Mouse (Mus musculus) CH12.LX (cell line): ENCODE data around the gene Sema6c. TPM values are rescaled to one million over a fixed set of nuclear protein-coding genes. Genes with fewer than 3 reads are reported as not detected.

ENCODE experiments used
- DNase-seq: peaks from one replicate; pipeline ENCODE4 v3.0.0-alpha.2; 2013; ENCODE audit errors: extremely low read depth
- H3K27ac ChIP-seq: 2 replicates; pipeline ENCODE4 v1.5.1; 2012; ENCODE audit warnings: low read depth, mild to moderate bottlenecking, control low read depth, moderate library complexity; ENCODE audit not compliant: insufficient read depth
- H3K27me3 ChIP-seq: replicated peaks from 2 replicates; pipeline ENCODE3; 2012; ENCODE audit warnings: inconsistent platforms
- H3K36me3 ChIP-seq, 2 experiments: replicated peaks in 1 of 2; 2 replicates each; pipeline versions ENCODE3 to v1.6.1; 2012; ENCODE audit warnings: inconsistent platforms in 1 of 2, low read length in 1 of 2, mild to moderate bottlenecking in 1 of 2, mixed read lengths in 1 of 2, moderate library complexity in 1 of 2; ENCODE audit not compliant: control insufficient read depth in 1 of 2, insufficient read depth in 1 of 2
- H3K4me1 ChIP-seq, 2 experiments: 2 replicates each; pipeline ENCODE4 v1.6.1; 2012; ENCODE audit warnings: inconsistent platforms in 1 of 2, moderate library complexity in 1 of 2; ENCODE audit not compliant: insufficient read depth in 2 of 2, control insufficient read depth in 1 of 2
- H3K4me2 ChIP-seq: 2 replicates; pipeline ENCODE4 v1.6.1; 2012; ENCODE audit warnings: low read depth, mild to moderate bottlenecking, control low read depth; ENCODE audit not compliant: poor library complexity, insufficient read depth, severe bottlenecking
- H3K4me3 ChIP-seq, 3 experiments: fragments of 150-350 bp in 1 of 3; sonication (generic) in 1 of 3; replicated peaks in 1 of 3; 2 replicates each; pipeline versions ENCODE3 to v1.5.1; 2011 to 2012; ENCODE audit warnings: low read depth in 2 of 3, low read length in 2 of 3, mild to moderate bottlenecking in 2 of 3, moderate library complexity in 2 of 3, control low read depth in 1 of 3, improper control_type of control experiment in 1 of 3, inconsistent platforms in 1 of 3, mixed read lengths in 1 of 3; ENCODE audit not compliant: poor library complexity in 1 of 3
- H3K79me2 ChIP-seq: replicated peaks from 2 replicates; pipeline ENCODE4 v1.6.1; 2012; ENCODE audit warnings: mild to moderate bottlenecking, moderate library complexity; ENCODE audit not compliant: control insufficient read depth, poor library complexity, insufficient read depth, severe bottlenecking; ENCODE audit errors: extremely low read depth
- H3K9ac ChIP-seq: 2 replicates; pipeline ENCODE4 v1.6.1; 2012; ENCODE audit warnings: low read depth, mild to moderate bottlenecking, control low read depth, moderate library complexity; ENCODE audit not compliant: insufficient read depth
- H3K9me3 ChIP-seq: replicated peaks from 2 replicates; pipeline ENCODE3; 2012; ENCODE audit warnings: low read length, inconsistent platforms, mixed read lengths
- CHD1 ChIP-seq: IDR thresholded peaks from 2 replicates; pipeline ENCODE4 v1.6.1; 2012; ENCODE audit warnings: low read depth, low read length, improper control_type of control experiment, inconsistent platforms
- E2F4 ChIP-seq: IDR thresholded peaks from 2 replicates; pipeline ENCODE4 v1.6.1; 2011; ENCODE audit warnings: low read depth, low read length, improper control_type of control experiment; ENCODE audit not compliant: insufficient replicate concordance
- EP300 ChIP-seq: IDR thresholded peaks from 2 replicates; pipeline ENCODE4 v1.6.1; 2011; ENCODE audit warnings: low read length, improper control_type of control experiment
- ETS1 ChIP-seq: conservative IDR thresholded peaks from 2 replicates; pipeline ENCODE4 v1.6.1; 2012; ENCODE audit warnings: low read depth, mild to moderate bottlenecking, inconsistent platforms, low read length, improper control_type of control experiment, moderate library complexity
- GABPA ChIP-seq: IDR thresholded peaks from 2 replicates; pipeline ENCODE4 v1.6.1; 2012; ENCODE audit warnings: low read depth, low read length, improper control_type of control experiment, inconsistent platforms; ENCODE audit not compliant: insufficient replicate concordance
- HCFC1 ChIP-seq: IDR thresholded peaks from 2 replicates; pipeline ENCODE4 v1.6.1; 2012; ENCODE audit warnings: low read depth, mild to moderate bottlenecking, inconsistent platforms, low read length, improper control_type of control experiment
- IRF4 ChIP-seq: IDR thresholded peaks from 2 replicates; pipeline ENCODE4 v1.6.1; 2014; ENCODE audit warnings: low read depth, mild to moderate bottlenecking, inconsistent platforms, low read length, improper control_type of control experiment
- JUN ChIP-seq: IDR thresholded peaks from 2 replicates; pipeline ENCODE4 v1.6.1; 2011; ENCODE audit warnings: low read depth, mild to moderate bottlenecking, low read length, improper control_type of control experiment, moderate library complexity; ENCODE audit not compliant: insufficient read depth
- KAT2A ChIP-seq: IDR thresholded peaks from 2 replicates; pipeline ENCODE4 v1.6.1; 2012; ENCODE audit warnings: low read length, improper control_type of control experiment, inconsistent platforms; ENCODE audit not compliant: insufficient replicate concordance
- MAX ChIP-seq: IDR thresholded peaks from 2 replicates; pipeline ENCODE4 v1.6.1; 2011; ENCODE audit warnings: low read length, improper control_type of control experiment
- MAZ ChIP-seq: IDR thresholded peaks from 2 replicates; pipeline ENCODE4 v1.6.1; 2012; ENCODE audit warnings: low read depth, mild to moderate bottlenecking, inconsistent platforms, low read length, improper control_type of control experiment, moderate library complexity
- MEF2A ChIP-seq: IDR thresholded peaks from 2 replicates; pipeline ENCODE4 v1.6.1; 2014; ENCODE audit warnings: low read depth, mild to moderate bottlenecking, inconsistent platforms, low read length, improper control_type of control experiment, borderline replicate concordance
- MXI1 ChIP-seq: IDR thresholded peaks from 2 replicates; pipeline ENCODE4 v1.6.1; 2011; ENCODE audit warnings: mild to moderate bottlenecking, low read depth, low read length, improper control_type of control experiment
- MYC ChIP-seq: IDR thresholded peaks from 2 replicates; pipeline ENCODE4 v1.6.1; 2011; ENCODE audit warnings: low read depth, mild to moderate bottlenecking, improper control_type of control experiment, low read length
- POLR2A ChIP-seq: IDR thresholded peaks from 2 replicates; pipeline ENCODE4 v1.6.1; 2011; ENCODE audit warnings: low read depth, mild to moderate bottlenecking, improper control_type of control experiment, low read length
- POLR2AphosphoS2 ChIP-seq: IDR thresholded peaks from 2 replicates; pipeline ENCODE4 v1.6.1; 2011; ENCODE audit warnings: low read depth, low read length, improper control_type of control experiment
- RAD21 ChIP-seq: IDR thresholded peaks from 2 replicates; pipeline ENCODE4 v1.6.1; 2011; ENCODE audit warnings: low read depth, mild to moderate bottlenecking, low read length, improper control_type of control experiment, moderate library complexity
- RCOR1 ChIP-seq: conservative IDR thresholded peaks from 2 replicates; pipeline ENCODE4 v1.6.1; 2012; ENCODE audit warnings: low read depth, mild to moderate bottlenecking, inconsistent platforms, low read length, improper control_type of control experiment
- SIN3A ChIP-seq: IDR thresholded peaks from 2 replicates; pipeline ENCODE4 v1.6.1; 2012; ENCODE audit warnings: low read length, improper control_type of control experiment, inconsistent platforms
- SMC3 ChIP-seq: IDR thresholded peaks from 2 replicates; pipeline ENCODE4 v1.6.1; 2011; ENCODE audit warnings: low read depth, low read length, improper control_type of control experiment
- TCF12 ChIP-seq: IDR thresholded peaks from 2 replicates; pipeline ENCODE4 v1.6.1; 2014; ENCODE audit warnings: low read depth, mild to moderate bottlenecking, inconsistent platforms, low read length, improper control_type of control experiment
- UBTF ChIP-seq: IDR thresholded peaks from 2 replicates; pipeline ENCODE4 v1.6.1; 2012; ENCODE audit warnings: low read depth, mild to moderate bottlenecking, inconsistent platforms, low read length, improper control_type of control experiment, moderate library complexity
- USF1 ChIP-seq: IDR thresholded peaks from 2 replicates; pipeline ENCODE4 v1.6.1; 2014; ENCODE audit warnings: low read depth, mild to moderate bottlenecking, inconsistent platforms, low read length, improper control_type of control experiment
- USF2 ChIP-seq: conservative IDR thresholded peaks from 2 replicates; pipeline ENCODE4 v1.6.1; 2011; ENCODE audit warnings: low read depth, low read length, improper control_type of control experiment
- ZKSCAN1 ChIP-seq: IDR thresholded peaks from 2 replicates; pipeline ENCODE4 v1.6.1; 2012; ENCODE audit warnings: low read depth, inconsistent platforms, low read length, improper control_type of control experiment, borderline replicate concordance
- ZMIZ1 ChIP-seq: IDR thresholded peaks from 2 replicates; pipeline ENCODE4 v1.6.1; 2012; ENCODE audit warnings: low read depth, mild to moderate bottlenecking, inconsistent platforms, low read length, improper control_type of control experiment
- dilution Hi-C: fragments of 300-500 bp; cut with MboI; formaldehyde crosslinking; loops from 2 replicates; pipeline ENCODE4 v1.14.3; 2020; ENCODE audit warnings: low sequenced_read_pairs; ENCODE audit not compliant: extremely low pct_unique_long_range_greater_than_20kb, extremely low pct_ligation_motif_present
- in situ Hi-C: fragments of 300-500 bp; cut with MboI; formaldehyde crosslinking; loops from 3 replicates; pipeline ENCODE4 v1.14.3; 2019; ENCODE audit warnings: low sequenced_read_pairs, low pct_ligation_motif_present, low pct_unique_long_range_greater_than_20kb, mixed read lengths
- polyA plus RNA-seq: library from polyadenylated mRNA; unstranded; fragments of >175 nt; gene quantifications from 2 replicates; pipeline ENCODE4 v1.2.1, GENCODE M21; 2012; ENCODE audit warnings: low read depth; ENCODE audit not compliant: insufficient read length
- total RNA-seq, 2 experiments: library from RNA; depleted of rRNA; stranded (reverse); fragments of 300-350 nt in 1 of 2; fragments of >200 nt in 1 of 2; gene quantifications; 2 replicates each; pipeline ENCODE4 v1.2.3; 2012 to 2014

Gene Sema6c
- total and polyA plus RNA-seq, 3 experiments: 0.30 to 0.53 TPM; not detected in 1

DNA sequence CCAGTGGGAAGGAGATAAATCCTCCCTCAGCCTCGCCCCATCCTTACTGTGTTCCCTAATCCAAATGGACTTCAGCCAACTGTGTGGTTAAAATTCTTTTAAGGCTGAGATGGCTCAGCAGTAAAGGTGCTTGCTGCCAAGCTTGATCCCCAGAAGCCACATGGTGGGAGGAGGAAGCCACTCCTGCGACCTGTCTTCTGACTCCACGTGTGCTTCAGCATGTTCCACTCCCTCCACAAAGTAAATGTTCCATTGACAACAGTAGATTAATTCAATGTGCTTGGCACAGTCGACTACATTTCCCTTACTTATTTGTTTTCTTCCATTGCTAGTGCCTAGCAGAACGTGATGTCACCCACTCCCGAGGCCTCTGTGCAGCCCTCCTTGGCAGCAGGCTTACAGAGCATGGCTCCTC is 34.5 kb downstream of the Sema6c start:
- H3K79me2 ChIP-seq: no peaks in the 10 kb centered on the region
- no peaks in the 10 kb centered on the region for H3K9me3 ChIP-seq
- no peak for DNase-seq
- H3K36me3 ChIP-seq: peaks cover 48 to 85% of the 10 kb centered on the region in 2 experiments
- H3K9ac ChIP-seq: no peak overlapping the region
- TF ChIP-seq TCF12: no peak
- no peak overlapping the region for H3K4me3 ChIP-seq
- in situ Hi-C loops (no loop called here), dilution Hi-C loops (no loop called here)
- H3K27ac ChIP-seq: no peak overlapping the region
- H3K27me3 ChIP-seq: no peaks in the 10 kb centered on the region
- no peaks in the 10 kb centered on the region for H3K4me1 ChIP-seq
- no peak overlapping the region for H3K4me2 ChIP-seq

DNA sequence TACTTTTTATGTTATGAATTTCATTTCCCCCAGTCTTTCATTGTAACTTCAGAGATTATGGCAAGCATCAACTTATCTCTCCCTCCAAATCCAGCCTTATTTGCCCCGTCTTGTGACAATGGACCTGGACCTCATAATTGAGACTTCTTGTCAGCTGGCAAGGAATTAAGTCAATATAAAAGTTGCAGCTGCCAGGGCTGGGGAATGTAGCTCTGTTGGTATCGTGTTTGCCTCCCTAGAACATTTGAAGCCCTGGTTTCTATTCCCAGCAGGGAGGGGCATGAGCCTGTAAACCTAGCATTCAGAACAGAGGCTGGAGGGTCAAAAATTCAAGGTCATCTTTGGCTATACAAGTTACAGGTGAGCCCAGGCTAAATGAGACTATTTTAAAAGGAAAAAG is 35.5 kb downstream of the Sema6c start:
- no peak overlapping the region for H3K9ac ChIP-seq
- no peaks in the 10 kb centered on the region for H3K9me3 ChIP-seq
- no peaks in the 10 kb centered on the region for H3K79me2 ChIP-seq
- in situ Hi-C loops (no loop called here), dilution Hi-C loops (no loop called here)
- TF ChIP-seq MYC (no peak), POLR2AphosphoS2 (no peak), ZMIZ1 (no peak), KAT2A (no peak), ETS1 (no peak), MXI1 (no peak), UBTF (no peak), USF2 (no peak), GABPA (no peak), USF1 (no peak), CHD1 (no peak), EP300 (no peak), SIN3A (no peak), ZKSCAN1 (no peak)
- H3K36me3 ChIP-seq: peaks cover 47 to 88% of the 10 kb centered on the region in 2 experiments
- H3K4me3 ChIP-seq: no peak overlapping the region
- DNase-seq: no peak
- no peaks in the 10 kb centered on the region for H3K4me1 ChIP-seq
- no peak overlapping the region for H3K27ac ChIP-seq
- H3K4me2 ChIP-seq: no peak overlapping the region
- no peaks in the 10 kb centered on the region for H3K27me3 ChIP-seq

DNA sequence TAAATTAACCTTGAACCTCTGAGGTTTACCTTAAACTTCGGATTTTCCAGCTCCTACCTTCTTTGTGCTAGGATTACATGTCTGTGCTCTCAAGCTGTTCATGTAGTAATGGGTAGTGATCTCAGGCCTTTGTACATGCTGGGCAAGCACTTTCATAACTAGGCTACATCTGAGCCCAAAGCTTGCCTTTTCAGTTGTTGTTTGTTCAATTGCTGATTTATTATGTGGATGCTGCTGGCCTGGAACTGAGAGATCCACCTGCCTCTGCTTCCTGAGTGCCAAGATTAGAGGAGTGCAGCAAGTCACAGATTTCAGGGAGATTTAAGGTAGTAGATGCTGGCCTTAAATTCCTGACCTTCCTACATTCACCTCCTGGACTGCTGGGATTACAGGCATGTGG is 38.8 kb downstream of the Sema6c start:
- in situ Hi-C loops: no loop called here
- no peaks in the 10 kb centered on the region for H3K79me2 ChIP-seq
- dilution Hi-C loops: no loop called here
- H3K9ac ChIP-seq: no peak overlapping the region
- H3K4me1 ChIP-seq: no peaks in the 10 kb centered on the region
- peaks cover 60 to 94% of the 10 kb centered on the region in 2 experiments for H3K36me3 ChIP-seq
- no peak for DNase-seq
- H3K27ac ChIP-seq: no peak overlapping the region
- no peak overlapping the region for H3K4me2 ChIP-seq
- no peaks in the 10 kb centered on the region for H3K27me3 ChIP-seq
- no peak overlapping the region for H3K4me3 ChIP-seq
- no peaks in the 10 kb centered on the region for H3K9me3 ChIP-seq
- no peak for TF ChIP-seq POLR2A
- no peak for TF ChIP-seq MXI1
- no peak for TF ChIP-seq IRF4
- no peak for TF ChIP-seq UBTF
- TF ChIP-seq ZKSCAN1: no peak
- no peak for TF ChIP-seq JUN
- no peak for TF ChIP-seq E2F4
- TF ChIP-seq MAX: no peak
- TF ChIP-seq SMC3: no peak
- TF ChIP-seq RAD21: no peak
- no peak for TF ChIP-seq MEF2A
- TF ChIP-seq ETS1: no peak
- no peak for TF ChIP-seq HCFC1
- no peak for TF ChIP-seq USF2
- TF ChIP-seq MAZ: no peak
- TF ChIP-seq RCOR1: no peak
